Mouse (Mus musculus) bone marrow, adult 2 months (tissue): ENCODE measurements around the gene Ube3c.

Source experiments
- CTCF ChIP-seq: fragments of 200-500 bp; IDR thresholded peaks from 2 replicates; pipeline ENCODE4 v1.5.1; 2011; ENCODE audit warnings: low read length, control low read depth; ENCODE audit not compliant: control insufficient read depth, insufficient read depth
- POLR2A ChIP-seq: fragments of 200-500 bp; IDR thresholded peaks from 2 replicates; pipeline ENCODE4 v1.6.1; 2011; ENCODE audit warnings: low read depth, mild to moderate bottlenecking, control low read depth, low read length, borderline replicate concordance; ENCODE audit not compliant: control insufficient read depth

- TF ChIP-seq POLR2A (no peak), CTCF (no peak)
These were observed 143.9 kb downstream of the Ube3c start for GRCm38 (mm10) chr5:29712906-29713305.
